Mouse (Mus musculus): ENCODE measurements around the gene Alg14. TPM values are rescaled to one million over a fixed set of nuclear protein-coding genes. Genes with fewer than 3 reads are reported as not detected.

Alg14 gene
- total and polyA plus RNA-seq, 3 experiments, result 3.2 to 20.1 TPM; not detected in 1

DNA sequence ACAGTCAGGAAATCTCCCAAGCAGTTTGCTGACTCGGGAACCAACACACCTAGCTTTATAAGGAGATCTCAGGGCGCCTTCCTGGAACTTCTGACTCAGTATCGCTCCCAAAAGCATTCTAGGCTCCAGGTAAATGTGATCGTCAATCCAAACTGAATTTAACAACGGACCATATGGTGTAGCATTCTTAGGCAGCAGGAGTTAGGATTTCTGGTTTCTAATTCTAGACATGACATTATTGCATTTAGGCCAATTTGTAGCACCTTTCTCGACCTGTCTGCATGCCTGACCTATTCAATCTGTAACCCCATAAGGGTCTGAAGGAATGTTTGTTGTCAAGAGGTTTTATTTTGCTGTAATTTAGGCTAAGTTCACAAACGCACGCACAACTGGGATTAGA lies 892 bp upstream of the Alg14 start:
- TF ChIP-seq SIN3A (IDR thresholded peaks at IDR 0.05; ENCODE audit: low read length), result no peak
- no peak for TF ChIP-seq KAT2A (conservative IDR thresholded peaks at IDR 0.05; ENCODE audit: low read depth, low read length)
- TF ChIP-seq SMC3 (IDR thresholded peaks at IDR 0.05; ENCODE audit: low read depth, low read length), result no peak
- no peak for TF ChIP-seq TCF12 (IDR thresholded peaks at IDR 0.05; ENCODE audit: low read depth, low read length)
- TF ChIP-seq POLR2AphosphoS2 (IDR thresholded peaks at IDR 0.05; ENCODE audit: low read length), result no peak
- TF ChIP-seq TAL1 (IDR thresholded peaks at IDR 0.05; ENCODE audit: low read length), result no peak
- TF ChIP-seq TBP (IDR thresholded peaks at IDR 0.05; ENCODE audit: low read depth, low read length), result no peak
- no peak for TF ChIP-seq USF2 (IDR thresholded peaks at IDR 0.05; ENCODE audit: borderline replicate concordance in 1 of 2, insufficient read depth in 1 of 2, low read depth in 1 of 2, low read length in 2 of 2)
- TF ChIP-seq ETS1 (IDR thresholded peaks at IDR 0.05; ENCODE audit: low read depth, low read length), result no peak
- TF ChIP-seq ZC3H11A (IDR thresholded peaks at IDR 0.05; ENCODE audit: low read depth, low read length), result no peak
- no peak for TF ChIP-seq ZMIZ1 (IDR thresholded peaks at IDR 0.05; ENCODE audit: low read depth, low read length)
- no peak for TF ChIP-seq UBTF (IDR thresholded peaks at IDR 0.05; ENCODE audit: borderline replicate concordance, insufficient read depth, low read depth, low read length)
- no peak for TF ChIP-seq ZNF384 (IDR thresholded peaks at IDR 0.05; ENCODE audit: low read depth, low read length)
- TF ChIP-seq CHD2 (IDR thresholded peaks at IDR 0.05; ENCODE audit: low read length), result no peak
- TF ChIP-seq MYB (IDR thresholded peaks at IDR 0.05; ENCODE audit: low read depth, low read length), result no peak
- no peak for TF ChIP-seq ELF1 (IDR thresholded peaks at IDR 0.05; ENCODE audit: low read depth, low read length)
- Histone ChIP-seq H3K27ac (ENCODE audit: control insufficient read depth, low read depth, low read length) (no peak overlapping the region), H3K36me3 (ENCODE audit: control insufficient read depth in 1 of 2, insufficient read depth in 2 of 2, low read length in 2 of 2) (peaks cover 0 to 2% of the 10 kb centered on the region in 2 experiments; a peak in 1 of 4 replicates), H3K4me3 (ENCODE audit: control insufficient read depth in 1 of 2, insufficient read depth in 1 of 2, low read depth in 2 of 2, low read length in 2 of 2) (peak overlapping the region; percentile 72 to 89), H3K9ac (ENCODE audit: control insufficient read depth, low read depth, low read length, poor library complexity, severe bottlenecking) (peak overlapping the region; percentile 75), H3K27me3 (ENCODE audit: control insufficient read depth in 1 of 2, insufficient read depth in 2 of 2, low read length in 2 of 2) (no peaks in the 10 kb centered on the region), H3K4me1 (ENCODE audit: control insufficient read depth in 1 of 2, insufficient read depth in 2 of 2, low read length in 2 of 2) (0 out of 4 replicates have a peak, but pooled peaks cover 0 to 5% of the 10 kb centered on the region in 2 experiments), H3K79me2 (ENCODE audit: control insufficient read depth, insufficient read depth, low read length, poor library complexity) (no peaks in the 10 kb centered on the region; the same call in 1 of the 2 replicates), H3K9me3 (replicated peaks; ENCODE audit: insufficient read depth, low read length) (no peaks in the 10 kb centered on the region)
- no peak for DNase-seq (ENCODE audit: low read depth, low spot score)

DNA sequence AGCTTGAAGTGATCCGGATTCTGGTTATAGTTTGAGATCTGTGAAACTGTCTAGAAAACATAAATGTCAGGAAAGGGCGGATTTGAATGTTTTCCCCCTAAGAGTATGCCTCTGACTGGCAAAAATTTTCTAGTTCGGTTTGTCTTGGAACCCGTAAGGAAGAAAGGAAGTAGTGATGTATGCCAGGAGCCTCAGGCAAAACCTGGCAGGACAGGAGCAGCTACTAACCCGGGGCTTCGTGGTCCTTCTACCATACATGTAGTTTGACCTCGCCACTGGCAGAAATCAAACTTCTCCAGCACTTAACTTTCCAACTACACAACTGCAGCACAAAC lies 381 bp upstream of the Alg14 start:
- Histone ChIP-seq H3K27ac (ENCODE audit: control insufficient read depth, low read depth, low read length) (peak overlapping the region; percentile 56), H3K79me2 (ENCODE audit: control insufficient read depth, insufficient read depth, low read length, poor library complexity) (no peaks in the 10 kb centered on the region; the same call in 1 of the 2 replicates), H3K27me3 (ENCODE audit: control insufficient read depth in 1 of 2, insufficient read depth in 2 of 2, low read length in 2 of 2) (no peaks in the 10 kb centered on the region), H3K4me3 (ENCODE audit: control insufficient read depth in 1 of 2, insufficient read depth in 1 of 2, low read depth in 2 of 2, low read length in 2 of 2) (peak overlapping the region; percentile 72 to 89), H3K9me3 (replicated peaks; ENCODE audit: insufficient read depth, low read length) (no peaks in the 10 kb centered on the region), H3K9ac (ENCODE audit: control insufficient read depth, low read depth, low read length, poor library complexity, severe bottlenecking) (peak overlapping the region; percentile 75), H3K36me3 (ENCODE audit: control insufficient read depth in 1 of 2, insufficient read depth in 2 of 2, low read length in 2 of 2) (peaks cover 0 to 2% of the 10 kb centered on the region in 2 experiments; a peak in 1 of 4 replicates), H3K4me1 (ENCODE audit: control insufficient read depth in 1 of 2, insufficient read depth in 2 of 2, low read length in 2 of 2) (0 out of 4 replicates have a peak, but pooled peaks cover 0 to 5% of the 10 kb centered on the region in 2 experiments)
- DNase-seq (ENCODE audit: low read depth, low spot score), result no peak
- TF ChIP-seq ELF1 (IDR thresholded peaks at IDR 0.05; ENCODE audit: low read depth, low read length), result peak; percentile 48; the same call in 1 of the 2 replicates
- TF ChIP-seq POLR2A (IDR thresholded peaks at IDR 0.05; ENCODE audit: control insufficient read depth in 1 of 2, insufficient read depth in 1 of 2, low read depth in 1 of 2, low read length in 2 of 2, poor library complexity in 1 of 2), result peak in 1 of 2 experiments; percentile 66; a peak in 2 of 4 replicates
- TF ChIP-seq USF2 (IDR thresholded peaks at IDR 0.05; ENCODE audit: borderline replicate concordance in 1 of 2, insufficient read depth in 1 of 2, low read depth in 1 of 2, low read length in 2 of 2), result no peak
